Mouse (Mus musculus): ENCODE results near the gene Llgl2. TPM values are rescaled to one million over a fixed set of nuclear protein-coding genes. Genes with fewer than 3 reads are reported as not detected.
A peak's percentile ranks its signal among the peaks of the same experiment; 100 is the strongest.

Gene Llgl2
- total RNA-seq, 2 experiments from 2014 or later: 17.9 to 18.2 TPM

DNA sequence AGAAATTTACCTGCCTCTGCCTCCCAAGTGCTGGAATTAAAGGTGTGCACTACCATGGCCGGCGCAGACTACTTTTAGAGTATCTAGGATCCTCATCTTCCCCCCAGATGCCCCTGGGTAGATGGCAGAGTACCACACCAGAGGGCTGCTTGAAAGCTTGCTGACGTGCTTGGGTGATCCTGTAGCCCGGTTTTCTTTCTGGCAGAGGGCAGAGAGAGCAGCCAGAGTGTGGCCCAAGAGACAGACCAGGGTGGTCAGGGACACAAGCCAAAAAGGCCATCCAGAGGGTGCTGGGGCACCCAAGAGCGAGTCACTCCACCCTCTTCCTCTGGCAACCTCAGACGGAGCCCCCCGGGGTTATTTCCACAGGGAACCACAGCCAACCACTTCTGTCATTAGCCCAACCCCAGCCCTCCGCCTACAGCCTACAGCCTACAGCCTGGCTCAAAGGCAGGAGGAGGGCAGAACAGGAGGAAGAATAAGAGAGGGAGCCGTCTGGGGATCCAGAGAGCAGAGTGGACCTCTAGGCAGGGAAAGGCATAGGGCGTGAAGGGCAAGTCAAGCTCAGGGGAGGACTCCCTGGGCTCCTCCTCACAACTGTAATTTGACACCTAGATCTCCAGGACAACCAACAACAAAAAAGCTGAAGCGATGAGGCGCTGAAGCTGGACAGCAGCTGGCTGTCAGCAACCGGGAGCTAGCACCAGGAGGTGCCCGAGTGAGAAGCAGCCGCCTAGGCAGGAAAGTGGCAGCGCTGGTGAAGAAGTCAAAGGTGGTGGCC, 75.8 kb downstream of the Llgl2 start, which contains the start of gene Smim5:
TSS of gene Smim5 (plus strand) at position 481 of the 781 bp plus-strand sequence.
- intact Hi-C loops (cut with DNase I): no loop called here
- DNase-seq: peak; percentile 83 to 86

DNA sequence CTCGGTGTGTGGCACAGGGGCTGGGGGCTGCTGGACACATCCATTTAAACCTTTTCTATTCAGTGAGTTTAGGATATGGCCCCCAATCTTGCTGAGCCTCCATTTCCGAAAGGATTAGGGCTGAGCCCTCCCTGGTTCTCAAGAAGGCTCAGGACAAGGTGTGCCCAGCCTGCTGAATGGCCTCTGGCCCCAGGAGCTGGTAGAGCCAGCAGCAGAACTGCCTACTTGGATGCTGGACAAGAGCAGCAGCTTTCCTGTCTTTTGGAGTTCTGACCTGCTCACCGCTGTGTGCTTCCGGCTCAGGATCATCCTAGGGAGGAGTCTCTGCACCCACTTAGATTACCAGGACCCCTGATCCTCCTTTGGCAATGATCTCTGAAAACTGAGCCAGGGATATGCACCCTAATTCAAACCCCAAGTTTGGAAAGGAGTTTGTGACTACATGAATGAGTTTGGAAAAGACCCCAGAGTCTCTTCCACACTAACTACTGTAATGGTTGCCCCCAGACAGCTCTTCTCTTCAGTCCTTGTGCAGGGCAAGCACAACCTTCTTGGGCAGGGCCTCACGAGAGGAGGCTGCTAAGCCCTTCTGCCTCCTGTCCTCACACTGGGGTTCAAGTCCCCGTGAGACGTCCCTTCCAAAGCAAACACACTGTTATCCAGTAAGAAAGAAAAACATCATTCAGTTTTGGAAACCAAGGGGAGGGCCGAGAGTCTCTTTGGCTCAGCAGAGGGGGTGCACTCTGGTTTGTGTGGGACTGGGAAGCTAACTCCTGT, 76.9 kb downstream of the Llgl2 start:
- intact Hi-C loops (cut with DNase I): no loop called here
- DNase-seq: peak; percentile 43 to 48

DNA sequence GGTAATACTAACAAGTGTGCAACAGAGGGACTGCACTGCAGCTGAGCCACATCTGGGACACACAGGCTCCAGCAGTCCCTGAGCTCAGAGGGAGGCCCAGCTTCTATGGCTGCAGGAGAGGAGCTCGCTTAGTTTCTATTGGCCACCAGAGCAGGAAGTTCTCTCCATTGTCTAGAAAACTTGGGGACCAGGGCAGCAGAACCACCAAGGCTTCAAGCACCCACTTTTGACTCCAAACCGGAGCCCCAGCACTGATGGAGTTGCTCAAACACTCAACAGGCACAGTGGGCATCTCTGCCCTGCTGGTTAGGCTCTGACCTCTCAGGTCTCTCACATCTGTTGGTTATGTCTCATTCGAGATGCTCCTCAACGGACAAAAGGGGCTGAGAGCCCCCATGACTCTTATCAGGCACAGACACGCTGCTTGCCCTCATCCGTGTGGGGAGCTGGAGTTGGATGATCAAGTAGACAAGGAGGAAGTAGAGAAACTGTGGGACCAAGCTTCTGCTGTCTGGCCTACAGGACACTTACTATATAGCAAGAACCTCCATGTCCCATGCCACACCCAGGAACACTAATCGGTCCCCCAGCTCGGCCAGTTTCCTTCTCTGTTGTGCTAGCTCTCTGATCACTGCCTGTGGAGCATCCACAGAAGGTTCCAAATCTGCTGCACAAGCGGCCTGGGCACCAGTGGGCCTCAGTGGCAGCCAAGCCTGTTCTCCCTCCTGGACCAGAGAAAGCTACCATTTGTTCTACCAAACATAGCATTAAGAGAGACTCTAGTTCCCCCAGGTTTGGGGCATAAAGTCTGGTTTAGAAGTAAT, 77.7 kb downstream of the Llgl2 start:
- intact Hi-C loops (cut with DNase I): no loop called here
- no peak for DNase-seq

- DNase-seq: peak; percentile 59 to 79
- intact Hi-C loops (cut with DNase I): no loop called here
Measured at GRCm38 (mm10) chr11:115902177-115902576, 78.3 kb downstream of the Llgl2 start.

DNA sequence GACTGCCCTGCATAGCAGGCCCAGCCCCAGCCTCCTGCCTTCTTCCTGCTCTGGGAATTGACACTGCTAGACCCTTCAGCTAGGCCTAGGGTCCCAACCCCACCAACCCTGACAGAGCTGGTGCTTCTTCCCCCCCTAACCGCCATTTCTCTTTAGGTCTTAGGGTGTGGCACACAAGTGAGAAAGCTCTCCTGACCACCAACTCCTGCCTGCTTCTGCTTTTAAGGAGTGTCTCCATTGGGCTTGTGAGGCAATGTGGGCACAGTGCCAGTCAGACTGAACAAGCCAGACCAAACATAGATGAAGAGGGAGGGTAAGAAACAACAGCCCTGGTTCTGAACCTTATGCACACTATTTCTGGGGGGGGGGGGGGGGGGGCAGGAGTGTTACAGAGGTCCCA, 79.0 kb downstream of the Llgl2 start:
- DNase-seq: peak; percentile 79
- intact Hi-C loops (cut with DNase I): no loop called here

GRCm38 (mm10) chr11:115903384-115904230, 79.8 kb downstream of the Llgl2 start:
- DNase-seq: peak; percentile 79 to 85
- intact Hi-C loops (cut with DNase I): no loop called here

DNA sequence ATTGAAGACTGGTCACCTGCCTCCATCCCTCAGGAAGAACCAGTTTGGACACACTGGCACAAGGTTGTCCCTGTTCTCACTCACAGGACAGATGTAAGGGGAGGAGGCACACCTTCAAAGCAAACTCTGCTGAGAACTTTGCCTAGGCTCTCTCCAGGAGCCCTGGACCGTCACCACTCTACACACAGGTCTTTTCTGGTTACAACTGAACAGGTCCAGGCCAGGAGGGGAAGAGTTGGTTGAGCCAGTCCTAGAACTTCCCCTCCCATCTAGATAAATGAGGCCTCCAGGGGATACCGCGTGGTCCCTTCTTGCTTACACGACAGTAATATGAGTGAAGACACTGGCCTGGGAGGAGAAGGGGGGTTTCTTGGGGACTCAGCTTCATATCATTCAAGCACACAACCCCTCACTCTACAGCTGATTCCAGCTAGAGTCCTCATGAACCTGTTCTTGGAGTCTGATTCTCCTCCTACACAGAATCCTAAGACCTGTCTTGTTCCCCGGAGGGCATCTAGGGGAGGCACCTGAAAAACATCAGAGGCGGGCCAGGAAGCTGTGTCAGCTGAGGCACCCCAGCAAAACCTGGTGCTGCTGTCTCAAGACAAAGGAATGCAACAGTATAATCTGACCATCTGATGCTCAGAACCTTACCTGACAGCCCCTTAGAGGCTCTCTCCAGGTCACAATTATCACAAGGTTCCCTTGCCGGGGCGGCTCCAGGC, 80.5 kb downstream of the Llgl2 start:
- intact Hi-C loops (cut with DNase I): no loop called here
- no peak for DNase-seq

Small RNAs within 50 kb of the gene (microRNA-seq; reads per million reads assigned to microRNA genes)
- gene Mir5621: 0.70 to 0.71 reads per million in 2 experiments

Other genes with a start within 250 kb of the Llgl2 start
- gene Mrps7, start 220.1 kb upstream of the Llgl2 start, total RNA-seq (2021): 10 to 100 TPM; 60.2 to 72.5 TPM
- gene Gga3, start 220.0 kb upstream of the Llgl2 start, total RNA-seq (2021): 10 to 100 TPM; 17.9 to 21.0 TPM
- gene Mif4gd, start 211.1 kb upstream of the Llgl2 start, total RNA-seq (2021): 10 to 100 TPM; 37.6 to 38.8 TPM
- 10 to 100 TPM; 40.3 to 41.1 TPM for gene Slc25a19, start 195.8 kb upstream of the Llgl2 start, total RNA-seq (2021)
- 100 to 1,000 TPM; 122 to 144 TPM for gene Grb2, start 115.5 kb upstream of the Llgl2 start, total RNA-seq (2021)
- 100 to 1,000 TPM; 106 to 116 TPM for gene Tmem94, start 58.6 kb upstream of the Llgl2 start, total RNA-seq (2021)
- 10 to 100 TPM; 59.4 to 60.9 TPM for gene Caskin2, start 10.4 kb upstream of the Llgl2 start, total RNA-seq (2021)
- 10 to 100 TPM; 10.5 to 15.0 TPM for gene Tsen54, start 9.3 kb upstream of the Llgl2 start, total RNA-seq (2021)
- under 1 TPM; 0.17 to 0.22 TPM for gene Myo15b, start 34.4 kb downstream of the Llgl2 start, total RNA-seq (2021)
- 10 to 100 TPM; 28.7 to 43.3 TPM for gene Smim5, start 75.9 kb downstream of the Llgl2 start, total RNA-seq (2021)
- under 1 TPM; 0.37 to 0.45 TPM for gene Smim6, start 88.0 kb downstream of the Llgl2 start, total RNA-seq (2021)
- 10 to 100 TPM; 26.6 to 26.7 TPM for gene Sap30bp, start 109.2 kb downstream of the Llgl2 start, total RNA-seq (2021)
- 10 to 100 TPM in 1 of 2 experiments, 1 to 10 TPM in 1; 8.3 to 10.9 TPM for gene Recql5, start 109.4 kb downstream of the Llgl2 start, total RNA-seq (2021)
- gene Itgb4, start 150.7 kb downstream of the Llgl2 start, total RNA-seq (2021): 1 to 10 TPM; 4.8 to 5.5 TPM
- 10 to 100 TPM; 31.7 to 33.1 TPM for gene Galk1, start 188.7 kb downstream of the Llgl2 start, total RNA-seq (2021)
- 100 to 1,000 TPM; 338 to 393 TPM for gene H3f3b, start 203.9 kb downstream of the Llgl2 start, total RNA-seq (2021)
- 10 to 100 TPM; 16.3 to 17.0 TPM for gene Unk, start 206.3 kb downstream of the Llgl2 start, total RNA-seq (2021)

Data from heart, postnatal 10 days (tissue).